Mouse (Mus musculus): ENCODE results near the gene Creb3l4.

- TF ChIP-seq POLR2A (IDR thresholded peaks at IDR 0.05; ENCODE audit: borderline replicate concordance, extremely low read depth, low read depth, low read length) (no peak), CTCF (IDR thresholded peaks at IDR 0.05; ENCODE audit: insufficient read depth, low read length) (no peak)
These were observed 25.7 kb upstream of the Creb3l4 start for GRCm38 (mm10) chr3:90268971-90269370.

Data from lung, adult 2 months (tissue).